Mouse (Mus musculus): ENCODE results near the gene Tpsb2.

Tpsb2 gene

GRCm38 (mm10) chr17:25366005-25366404 lies at the start of gene Tpsb2:
Tpsb2 (plus strand) TSS chr17:25366305.
- no peak for DNase-seq (ENCODE audit: low read depth, low spot score)

GRCm38 (mm10) chr17:25318354-25318753 lies 47.8 kb upstream of the Tpsb2 start, which contains the start of gene Prss29:
Prss29 (plus strand) TSS chr17:25318654.
- no peak for DNase-seq (ENCODE audit: low read depth, low spot score)

- no peak for DNase-seq (ENCODE audit: low read depth, low spot score)
Observed at GRCm38 (mm10) chr17:25320819-25321218, 45.3 kb upstream of the Tpsb2 start.

GRCm38 (mm10) chr17:25322930-25323329 lies 43.2 kb upstream of the Tpsb2 start:
- DNase-seq (ENCODE audit: low read depth, low spot score): no peak

- no peak for DNase-seq (ENCODE audit: low read depth, low spot score)
Observed at GRCm38 (mm10) chr17:25332321-25332720, 33.8 kb upstream of the Tpsb2 start.

- DNase-seq (ENCODE audit: low read depth, low spot score): peak; percentile 25
Observed at GRCm38 (mm10) chr17:25333943-25334342, 32.2 kb upstream of the Tpsb2 start.

GRCm38 (mm10) chr17:25338218-25338617 lies 27.9 kb upstream of the Tpsb2 start:
- DNase-seq (ENCODE audit: low read depth, low spot score): no peak

GRCm38 (mm10) chr17:25340003-25340402 lies 26.1 kb upstream of the Tpsb2 start:
- DNase-seq (ENCODE audit: low read depth, low spot score): no peak

GRCm38 (mm10) chr17:25341490-25341889 lies 24.6 kb upstream of the Tpsb2 start:
- DNase-seq (ENCODE audit: low read depth, low spot score): no peak

GRCm38 (mm10) chr17:25345462-25345861 lies 20.6 kb upstream of the Tpsb2 start, which contains the start of gene Tpsab1:
Tpsab1 (minus strand) TSS chr17:25345562.
- DNase-seq (ENCODE audit: low read depth, low spot score): no peak

- no peak for DNase-seq (ENCODE audit: low read depth, low spot score)
Observed at GRCm38 (mm10) chr17:25361291-25361690, 4.8 kb upstream of the Tpsb2 start.

GRCm38 (mm10) chr17:25363726-25364125 lies 2.4 kb upstream of the Tpsb2 start:
- DNase-seq (ENCODE audit: low read depth, low spot score): peak; percentile 20

- DNase-seq (ENCODE audit: low read depth, low spot score): no peak
Observed at GRCm38 (mm10) chr17:25368973-25369372, 2.9 kb downstream of the Tpsb2 start, which contains the start of gene Tpsg1. Tpsg1 (plus strand) TSS chr17:25369273.

GRCm38 (mm10) chr17:25372491-25372890 lies 6.4 kb downstream of the Tpsb2 start:
- DNase-seq (ENCODE audit: low read depth, low spot score): no peak

- no peak for DNase-seq (ENCODE audit: low read depth, low spot score)
Observed at GRCm38 (mm10) chr17:25374011-25374410, 7.9 kb downstream of the Tpsb2 start.

- DNase-seq (ENCODE audit: low read depth, low spot score): no peak
Observed at GRCm38 (mm10) chr17:25394526-25394925, 28.4 kb downstream of the Tpsb2 start.

GRCm38 (mm10) chr17:25397804-25398519 lies 31.9 kb downstream of the Tpsb2 start:
- peak; percentile 40 for DNase-seq (ENCODE audit: low read depth, low spot score)

- DNase-seq (ENCODE audit: low read depth, low spot score): no peak
Observed at GRCm38 (mm10) chr17:25398520-25398838, 32.4 kb downstream of the Tpsb2 start.

- peak; percentile 10 for DNase-seq (ENCODE audit: low read depth, low spot score)
Observed at GRCm38 (mm10) chr17:25400443-25400842, 34.3 kb downstream of the Tpsb2 start.

- DNase-seq (ENCODE audit: low read depth, low spot score): no peak
Observed at GRCm38 (mm10) chr17:25401491-25401890, 35.4 kb downstream of the Tpsb2 start.

GRCm38 (mm10) chr17:25402224-25402623 lies 36.1 kb downstream of the Tpsb2 start:
- DNase-seq (ENCODE audit: low read depth, low spot score): no peak

GRCm38 (mm10) chr17:25404190-25404589 lies 38.1 kb downstream of the Tpsb2 start:
- DNase-seq (ENCODE audit: low read depth, low spot score): no peak

- DNase-seq (ENCODE audit: low read depth, low spot score): no peak
Observed at GRCm38 (mm10) chr17:25405224-25405895, 39.3 kb downstream of the Tpsb2 start.

Data from CD4-positive helper T cell, adult 2 months (primary cell).